Mouse (Mus musculus) thymus, adult 2 months (tissue): Measurements from ENCODE around the gene Nf1.

Experiments
- CTCF ChIP-seq: fragments of 200-500 bp; IDR thresholded peaks from 2 replicates; pipeline ENCODE4 v1.5.1; 2012; ENCODE audit warnings: mild to moderate bottlenecking, control low read depth, low read length, moderate library complexity, borderline replicate concordance; ENCODE audit not compliant: control insufficient read depth, poor library complexity, insufficient read depth; ENCODE audit errors: extremely low read depth
- POLR2A ChIP-seq: fragments of 200-500 bp; IDR thresholded peaks from 2 replicates; pipeline ENCODE4 v1.6.1; 2012; ENCODE audit warnings: mild to moderate bottlenecking, low read length, control low read depth, moderate library complexity; ENCODE audit not compliant: control insufficient read depth, poor library complexity, insufficient read depth; ENCODE audit errors: extremely low read depth

- TF ChIP-seq POLR2A: no peak
- no peak for TF ChIP-seq CTCF
Observed at GRCm38 (mm10) chr11:79519878-79520291, 180.4 kb downstream of the Nf1 start.
